Mouse (Mus musculus): ENCODE data around the gene Foxo4. TPM values are rescaled to one million over a fixed set of nuclear protein-coding genes. Genes with fewer than 3 reads are reported as not detected.

Gene Foxo4
- total RNA-seq (2021) = 10 to 100 TPM; 30.7 to 35.0 TPM

DNA sequence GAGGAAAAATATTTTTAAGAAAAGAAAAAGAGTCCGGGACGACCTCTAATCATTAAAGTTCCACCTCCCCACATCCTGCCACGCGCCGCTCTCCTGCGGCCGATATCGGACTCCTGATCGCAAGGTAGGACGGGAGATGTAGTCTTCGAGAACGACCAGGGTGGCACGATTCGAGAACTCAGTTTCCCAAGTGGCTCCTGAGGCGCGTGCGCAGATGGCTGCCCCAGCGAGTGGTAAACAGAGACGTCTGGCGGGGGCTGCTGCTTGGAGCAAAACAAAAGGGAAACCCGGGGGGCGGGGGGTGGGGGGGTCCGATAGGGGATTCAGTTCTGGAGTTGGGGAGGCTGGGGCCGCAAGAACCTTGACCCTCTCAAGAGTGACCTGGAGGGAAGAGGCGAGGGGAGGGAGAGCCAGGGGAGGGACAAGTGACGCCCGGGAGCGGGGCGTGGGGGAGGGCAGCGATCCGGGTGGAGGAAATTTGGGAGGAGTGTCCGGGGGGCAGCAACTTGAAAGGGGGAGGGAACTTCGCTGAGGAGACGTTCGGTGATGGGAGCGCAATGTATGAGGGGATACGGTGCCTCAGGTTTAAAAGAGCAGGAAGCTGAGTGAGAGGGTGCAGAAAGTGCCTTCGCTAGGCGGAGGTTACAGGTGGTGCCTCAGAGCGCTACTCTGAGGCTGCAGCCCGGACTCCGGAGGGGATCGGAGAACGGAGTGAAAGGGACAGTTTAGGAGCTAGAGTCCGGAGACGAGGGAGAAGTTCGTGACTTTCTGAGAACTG lies at the start of gene Foxo4:
TSS of gene Foxo4 (plus strand) at position 577 of the 778 bp plus-strand sequence.
- intact Hi-C loops (cut with DNase I) = loop anchor here (2.0 to 10.0 kb wide), 2 partner anchors 19 to 119 kb away; no protein-coding TSS in a partner anchor
- DNase-seq = peak; percentile 88 to 91

DNA sequence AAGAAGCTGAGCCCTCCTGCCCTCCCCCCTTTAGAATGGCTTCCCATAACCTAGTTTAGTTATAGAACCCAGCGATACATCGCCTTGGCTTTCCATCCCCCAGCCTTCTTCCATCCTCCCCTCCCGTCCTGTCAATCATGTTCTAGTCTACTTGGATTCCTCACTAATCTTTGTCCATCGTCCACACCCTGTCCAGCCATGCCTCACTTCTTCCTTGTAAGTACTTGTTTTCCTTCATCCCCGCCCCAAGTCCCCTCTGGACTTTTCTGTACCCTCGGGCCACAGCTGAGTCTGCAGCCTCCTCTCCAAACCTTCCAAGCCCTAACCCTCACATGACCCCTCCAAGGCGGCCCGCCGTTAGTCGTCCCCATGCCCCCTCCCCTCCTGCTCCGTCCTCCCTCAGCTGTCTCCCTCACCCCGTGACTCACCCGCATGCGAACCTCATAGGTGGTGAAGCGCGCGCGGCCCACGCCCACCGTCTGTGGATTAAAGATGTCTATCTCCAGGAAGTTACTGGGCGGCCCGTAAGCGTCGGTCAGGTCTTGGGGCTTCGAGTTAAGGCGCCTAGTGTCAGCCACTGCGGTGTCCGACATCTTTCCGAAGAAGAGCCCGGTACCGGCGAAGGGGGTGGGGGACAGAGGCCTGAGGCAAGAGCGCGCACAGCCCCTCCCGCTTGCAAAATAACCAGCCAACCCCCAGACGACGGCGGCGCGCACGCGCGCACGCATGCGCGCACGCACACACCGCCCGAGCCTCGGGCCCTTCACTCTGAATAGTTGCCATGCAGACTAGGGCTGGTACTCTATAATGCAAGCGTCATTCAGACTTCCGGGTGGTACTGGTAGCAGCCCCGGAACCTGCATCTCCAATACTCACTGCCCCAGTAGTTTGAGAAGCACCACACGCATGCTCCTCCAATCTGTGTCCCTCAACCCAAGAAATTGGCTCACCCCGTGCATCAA lies 32.2 kb upstream of the Foxo4 start, which contains the start of gene Snx12:
TSS of gene Snx12 (minus strand) at position 730 of the 962 bp plus-strand sequence.
- intact Hi-C loops (cut with DNase I) = loop anchor here (2.0 kb wide), 1 partner anchor 111 kb away; no protein-coding TSS in a partner anchor

DNA sequence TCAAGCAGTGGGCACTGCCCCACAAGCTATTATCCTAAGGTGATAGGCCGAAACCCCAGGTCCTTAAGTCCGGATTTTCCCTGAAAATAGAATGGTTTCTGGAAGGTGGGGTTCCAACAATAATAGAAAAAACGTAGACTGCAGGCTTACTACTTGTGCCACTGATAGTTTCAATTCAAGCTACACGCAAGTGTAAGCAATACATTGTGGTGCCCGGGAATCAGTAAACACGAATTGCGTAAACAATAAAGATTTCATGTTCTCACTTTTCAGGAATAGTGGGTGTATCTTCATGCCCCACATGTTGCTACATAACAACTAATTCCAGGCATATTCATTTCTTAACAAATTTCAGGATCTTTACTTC lies 31.5 kb upstream of the Foxo4 start:
- DNase-seq = no peak
- intact Hi-C loops (cut with DNase I) = loop anchor here (2.0 kb wide), 1 partner anchor 110 kb away; no protein-coding TSS in a partner anchor

More for the DNA sequence above, 32.2 kb upstream of the Foxo4 start, which contains the start of gene Snx12:
- peak; percentile 89 to 91 for DNase-seq

DNA sequence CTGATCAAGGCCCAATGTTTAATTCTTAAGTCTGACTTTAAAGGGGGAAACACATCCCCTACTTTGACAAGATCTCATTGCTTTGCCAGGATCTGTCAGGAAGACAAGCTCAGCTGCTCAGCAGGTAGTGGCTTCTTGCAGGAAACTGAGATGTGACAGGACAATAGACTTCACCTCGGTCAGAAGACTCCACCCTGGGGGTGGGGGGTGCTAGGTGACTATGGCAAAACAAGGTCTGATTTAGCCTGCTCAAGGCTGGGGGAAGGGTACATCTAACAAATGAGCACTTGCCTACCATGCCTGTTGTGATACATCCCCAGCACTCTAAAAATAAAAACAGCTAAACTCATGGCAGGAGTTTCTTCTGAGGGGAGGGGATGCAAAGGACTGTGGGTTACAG lies 9.3 kb upstream of the Foxo4 start:
- intact Hi-C loops (cut with DNase I) = no loop called here
- DNase-seq = no peak

DNA sequence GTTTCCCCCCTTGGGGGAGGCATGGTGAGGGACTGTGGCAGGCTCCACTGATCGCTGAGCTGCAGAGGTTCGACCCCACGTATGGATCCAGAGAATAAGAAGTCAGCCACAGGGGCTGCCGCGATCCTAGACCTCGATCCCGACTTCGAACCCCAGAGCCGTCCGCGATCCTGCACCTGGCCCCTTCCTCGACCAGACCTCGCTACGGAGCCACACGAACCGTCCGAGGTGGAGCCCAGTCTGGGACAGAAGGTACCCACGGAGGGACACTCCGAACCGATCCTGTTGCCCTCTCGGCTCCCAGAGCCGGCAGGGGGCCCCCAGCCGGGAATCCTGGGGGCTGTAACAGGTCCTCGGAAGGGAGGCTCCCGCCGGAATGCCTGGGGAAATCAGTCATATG lies 412 bp downstream of the Foxo4 start:
- intact Hi-C loops (cut with DNase I) = loop anchor here (2.0 to 10.0 kb wide), 2 partner anchors 18 to 120 kb away; no protein-coding TSS in a partner anchor

DNA sequence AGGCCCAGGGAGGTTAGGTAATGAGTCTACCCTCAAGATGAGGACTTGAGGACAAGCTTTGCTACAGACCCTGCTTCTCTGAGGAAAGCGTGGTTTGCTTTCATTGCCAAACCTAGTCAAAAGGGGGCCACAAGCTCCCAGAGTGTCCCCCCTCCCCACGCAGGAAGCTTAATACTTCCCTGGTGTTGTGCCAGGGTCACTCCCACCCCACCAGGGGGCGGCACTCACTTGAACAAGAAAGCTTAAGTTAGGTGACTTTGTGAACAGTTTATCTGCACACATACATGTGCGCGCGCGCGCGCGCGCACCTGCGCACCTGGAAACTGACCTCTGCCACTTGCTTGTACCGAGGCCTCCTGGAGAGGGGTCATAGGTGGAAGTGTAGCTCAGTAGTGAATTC lies 2.3 kb downstream of the Foxo4 start:
- no peak for DNase-seq
- intact Hi-C loops (cut with DNase I) = loop anchor here (10.0 kb wide), 1 partner anchor 122 kb away; no protein-coding TSS in a partner anchor

More for the DNA sequence above, 412 bp downstream of the Foxo4 start:
- DNase-seq = no peak

DNA sequence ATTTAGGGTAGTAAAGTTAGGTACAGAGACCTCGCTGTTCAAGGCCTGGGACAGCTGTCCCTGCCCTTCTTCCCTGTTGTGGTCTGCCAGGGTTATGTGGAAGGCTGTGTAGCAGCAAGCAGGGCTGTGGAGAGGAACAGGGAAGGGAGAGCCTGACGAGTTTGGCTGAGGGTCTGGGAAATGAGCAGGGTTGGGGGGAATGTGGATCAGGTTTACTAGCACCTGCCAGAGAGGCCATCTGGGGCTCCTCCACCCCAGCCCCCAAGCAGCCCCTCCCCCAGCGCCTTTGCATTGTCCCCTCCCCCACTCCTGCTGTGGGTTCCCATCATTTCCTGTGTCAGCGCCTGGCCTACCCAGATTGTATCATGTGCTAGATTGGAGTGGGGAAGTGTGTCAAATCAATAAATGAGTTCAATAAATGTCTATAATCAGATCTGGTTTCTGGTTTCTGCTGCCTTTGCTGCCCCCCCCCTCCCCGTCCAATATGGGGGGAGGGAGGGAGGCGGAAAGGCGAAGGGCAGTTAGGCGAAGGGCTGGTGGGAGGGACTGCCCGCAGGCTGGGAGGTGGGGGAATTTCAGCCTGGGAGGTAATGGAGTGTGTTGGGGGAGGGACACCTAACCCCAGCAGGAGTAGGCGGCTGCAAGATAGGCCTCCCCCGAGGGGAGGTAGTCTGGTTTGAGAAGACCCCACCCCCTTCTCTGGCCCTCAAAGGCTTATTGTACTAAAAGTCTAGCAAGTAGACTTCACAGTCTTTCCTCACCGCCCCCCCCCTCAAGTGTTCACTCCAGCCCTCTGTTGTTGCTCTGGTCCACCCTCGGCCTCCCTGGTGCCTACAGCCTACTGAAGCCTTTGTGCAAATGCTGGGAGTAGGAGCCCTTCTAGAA lies 6.4 kb downstream of the Foxo4 start:
- intact Hi-C loops (cut with DNase I) = no loop called here

DNA sequence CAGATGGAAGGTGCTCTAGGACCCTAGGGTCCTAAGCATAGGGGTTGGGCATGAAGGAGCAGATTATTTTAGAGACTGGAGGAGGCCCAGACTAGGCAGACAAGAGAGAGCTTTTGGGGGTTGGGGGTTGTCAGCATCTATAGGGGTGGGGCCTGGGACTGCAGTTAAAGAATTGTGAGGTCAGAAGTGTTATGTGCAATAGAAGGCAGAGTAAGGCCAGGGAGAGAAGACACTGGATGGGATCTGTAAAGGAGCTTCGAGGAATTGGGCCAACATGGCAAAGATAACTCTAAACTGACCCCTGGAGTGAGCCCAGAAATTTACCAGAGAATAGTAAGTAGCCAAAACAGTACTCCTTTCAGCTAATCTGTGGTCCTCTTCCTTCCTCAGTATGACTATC lies 9.6 kb downstream of the Foxo4 start, which contains the start of gene Gm614:
TSS of gene Gm614 (minus strand) at position 101 of the 400 bp plus-strand sequence.
- no peak for DNase-seq
- intact Hi-C loops (cut with DNase I) = no loop called here

More for the DNA sequence above, 6.4 kb downstream of the Foxo4 start:
- DNase-seq = no peak

DNA sequence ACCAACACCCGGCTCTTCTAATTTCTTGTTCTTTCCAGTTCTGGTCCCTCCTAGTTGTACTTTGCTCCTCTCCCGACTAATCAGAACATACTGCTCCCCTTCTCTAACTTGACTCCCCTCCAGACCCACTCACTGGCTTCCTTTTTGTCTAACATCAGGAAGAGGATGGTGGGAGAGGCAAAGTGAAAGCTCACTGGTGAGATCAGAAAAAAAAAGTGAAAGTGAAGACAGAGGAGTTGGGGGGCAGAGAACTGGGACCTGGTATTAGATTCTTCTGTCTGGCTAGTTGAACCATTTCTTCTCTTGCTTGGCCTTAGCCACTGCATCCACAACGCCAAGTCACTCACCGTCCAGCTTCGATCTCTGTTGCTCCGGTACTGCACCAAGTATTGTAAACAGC lies 12.3 kb downstream of the Foxo4 start:
- DNase-seq = no peak
- intact Hi-C loops (cut with DNase I) = no loop called here

DNA sequence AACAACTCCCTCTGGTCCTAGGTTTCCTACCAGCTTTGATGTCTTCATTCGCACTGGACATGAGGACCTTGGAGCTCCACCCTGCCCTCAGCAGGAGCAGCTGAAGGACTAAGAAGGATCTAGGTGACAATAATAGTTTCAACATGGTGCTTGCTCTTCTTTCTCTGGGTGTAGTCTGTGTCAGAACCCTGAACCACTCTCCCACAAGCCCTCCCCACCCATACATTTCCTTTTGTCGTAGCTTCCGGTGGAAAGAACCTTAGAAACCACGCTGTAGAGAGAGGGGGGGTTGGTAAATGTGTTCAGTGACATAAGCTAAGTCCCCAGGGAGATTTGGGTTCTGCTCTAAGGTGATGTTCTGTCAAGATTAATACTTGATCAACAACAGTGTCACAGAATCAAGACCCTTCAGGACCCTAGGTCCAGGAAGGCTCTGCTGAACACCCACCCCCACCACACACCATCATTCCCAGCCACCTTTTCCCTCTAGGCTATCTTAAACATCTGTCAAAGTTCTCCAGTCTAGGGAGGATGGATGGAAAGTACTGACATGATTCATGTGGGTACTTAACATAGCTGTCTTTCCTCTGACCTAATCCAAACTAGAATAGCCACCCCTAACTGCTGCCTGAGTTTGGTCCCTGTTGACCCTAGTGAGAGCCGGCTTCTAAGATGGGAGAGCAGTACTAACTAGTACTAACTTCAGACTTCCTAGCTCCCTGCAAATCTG lies 13.9 kb downstream of the Foxo4 start, which contains the start of gene Il2rg:
TSS of gene Il2rg (minus strand) at position 231 of the 730 bp plus-strand sequence.
- intact Hi-C loops (cut with DNase I) = no loop called here

DNA sequence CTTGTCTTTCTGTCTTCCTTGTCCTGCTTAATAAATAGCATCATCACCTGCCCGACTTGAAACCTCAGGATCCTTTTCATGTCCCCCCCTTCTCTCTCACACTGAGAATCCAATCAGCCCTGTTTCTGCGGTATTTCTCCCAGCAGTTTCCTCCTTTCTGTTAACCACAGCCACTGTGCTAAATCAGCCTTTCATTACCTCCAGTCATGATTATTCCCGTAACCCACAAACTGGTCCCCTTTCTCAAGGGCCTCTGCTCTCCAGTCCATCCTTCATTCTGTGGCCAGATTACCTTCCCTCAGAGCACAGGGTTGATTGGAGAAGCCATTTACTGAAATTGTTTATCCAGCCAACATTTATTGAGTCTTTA lies 14.4 kb downstream of the Foxo4 start, which contains the start of gene Gm20489:
TSS of gene Gm20489 (minus strand) at position 269 of the 370 bp plus-strand sequence.
- intact Hi-C loops (cut with DNase I) = no loop called here
- DNase-seq = no peak

More for the DNA sequence above, 13.9 kb downstream of the Foxo4 start, which contains the start of gene Il2rg:
- no peak for DNase-seq

DNA sequence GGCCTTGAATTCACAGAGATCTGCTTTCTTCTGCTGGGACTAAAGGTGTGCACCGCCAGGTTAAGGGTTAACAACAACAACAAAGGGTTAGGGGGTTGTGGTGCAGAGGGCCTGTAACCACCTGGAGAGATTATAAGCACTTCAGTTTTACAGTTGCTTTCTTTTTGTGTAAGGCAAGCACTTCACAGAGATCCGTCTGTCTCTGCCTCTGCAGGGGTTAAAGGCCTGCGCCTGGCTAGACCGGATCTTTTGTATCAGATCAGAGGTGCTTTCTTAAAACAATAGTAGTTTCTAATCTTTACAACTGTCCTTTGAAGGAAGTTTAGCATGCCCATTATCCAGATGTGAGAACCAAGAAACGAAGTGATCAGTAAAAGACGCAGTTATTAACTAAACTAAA lies 19.1 kb downstream of the Foxo4 start:
- DNase-seq = no peak
- intact Hi-C loops (cut with DNase I) = loop anchor here (2.0 to 10.0 kb wide), 2 partner anchors 19 to 151 kb away; partner anchors contain the start of genes Foxo4, Nono and Zmym3

DNA sequence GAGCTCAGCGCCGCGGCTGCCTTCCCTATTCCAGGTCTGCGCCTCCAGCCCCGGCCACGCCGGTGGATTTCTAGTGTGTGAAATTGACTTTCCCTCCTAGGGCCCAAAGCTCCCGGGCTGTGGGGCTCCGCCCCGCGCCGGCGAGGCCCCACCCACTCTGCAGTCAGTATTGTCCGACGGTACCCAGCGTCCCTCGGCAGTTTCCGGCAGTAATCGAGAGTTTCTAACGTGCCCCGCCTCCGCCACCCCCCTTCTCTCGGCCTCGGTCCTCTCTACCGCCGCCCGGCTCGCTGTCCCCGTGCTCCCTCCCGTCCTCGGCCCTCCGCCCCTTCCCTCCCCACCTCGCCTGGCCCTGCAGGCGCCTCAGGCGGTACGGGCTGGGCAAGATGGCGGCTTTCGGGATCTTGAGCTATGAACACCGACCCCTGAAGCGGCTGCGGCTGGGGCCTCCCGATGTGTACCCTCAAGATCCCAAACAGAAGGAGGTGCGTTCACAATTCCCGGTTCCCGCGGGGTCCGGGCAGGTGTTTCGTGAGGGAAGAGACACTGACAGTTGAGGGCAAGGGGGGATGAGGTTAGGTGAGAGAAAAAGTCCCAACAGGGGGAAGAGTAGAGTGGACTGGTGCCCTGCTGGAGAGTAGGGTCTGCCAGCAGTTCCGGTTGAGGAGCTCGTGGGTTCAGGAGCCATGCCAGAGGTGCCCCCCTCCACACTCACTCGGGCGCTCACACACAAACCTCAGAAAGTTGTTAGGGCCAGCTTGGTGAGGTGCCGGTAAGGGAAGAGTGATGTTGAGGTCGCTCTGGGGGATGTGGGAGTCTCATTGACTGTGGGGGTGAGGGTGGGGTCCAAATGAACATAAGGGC lies 19.8 kb downstream of the Foxo4 start, which contains the start of gene Med12:
TSS of gene Med12 (plus strand) at position 156 of the 864 bp plus-strand sequence.
- intact Hi-C loops (cut with DNase I) = loop anchor here (2.0 to 10.0 kb wide), 2 partner anchors 19 to 151 kb away; partner anchors contain the start of genes Foxo4, Nono and Zmym3
- peak; percentile 92 to 94 for DNase-seq

DNA sequence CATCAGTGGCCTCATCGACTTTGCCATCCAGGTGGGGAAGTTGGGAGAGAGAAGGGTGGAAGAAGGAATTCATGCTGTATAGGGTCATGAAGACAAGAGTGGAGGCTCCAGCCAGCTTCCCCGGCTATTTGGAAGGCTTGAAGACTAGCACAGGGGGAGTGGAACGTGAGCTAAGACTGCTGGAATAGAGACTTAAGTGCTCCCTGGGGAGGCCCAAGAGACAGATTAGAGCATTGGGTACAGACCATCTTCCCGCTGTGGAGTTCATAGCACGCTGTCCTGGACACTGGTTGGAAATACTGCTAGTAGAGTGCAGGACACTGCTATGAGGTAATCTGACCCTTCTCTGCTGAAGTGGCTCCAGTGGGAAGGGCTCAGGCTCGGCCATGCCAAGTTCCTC lies 28.5 kb downstream of the Foxo4 start:
- no peak for DNase-seq
- intact Hi-C loops (cut with DNase I) = no loop called here

DNA sequence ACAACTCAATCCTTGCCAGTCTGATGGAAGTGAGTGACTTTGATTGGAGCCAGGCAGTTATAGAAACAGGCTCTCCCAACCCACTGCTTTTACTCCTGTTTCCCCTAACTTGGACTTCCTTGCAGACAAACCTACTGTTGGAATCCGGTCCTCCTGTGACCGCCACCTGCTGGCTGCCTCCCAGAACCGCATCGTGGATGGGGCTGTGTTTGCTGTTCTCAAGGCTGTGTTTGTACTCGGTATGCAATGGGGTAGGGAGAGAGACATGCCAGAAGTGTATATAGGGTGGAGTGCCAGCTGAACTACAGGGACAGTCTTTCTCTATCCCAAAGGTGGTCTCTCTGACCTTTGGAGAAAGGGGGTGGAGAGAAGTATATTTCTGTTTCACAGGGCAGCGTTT lies 31.2 kb downstream of the Foxo4 start:
- intact Hi-C loops (cut with DNase I) = loop anchor here (1.0 kb wide), 1 partner anchor 153 kb away; no protein-coding TSS in a partner anchor
- peak; percentile 34 to 62 for DNase-seq

DNA sequence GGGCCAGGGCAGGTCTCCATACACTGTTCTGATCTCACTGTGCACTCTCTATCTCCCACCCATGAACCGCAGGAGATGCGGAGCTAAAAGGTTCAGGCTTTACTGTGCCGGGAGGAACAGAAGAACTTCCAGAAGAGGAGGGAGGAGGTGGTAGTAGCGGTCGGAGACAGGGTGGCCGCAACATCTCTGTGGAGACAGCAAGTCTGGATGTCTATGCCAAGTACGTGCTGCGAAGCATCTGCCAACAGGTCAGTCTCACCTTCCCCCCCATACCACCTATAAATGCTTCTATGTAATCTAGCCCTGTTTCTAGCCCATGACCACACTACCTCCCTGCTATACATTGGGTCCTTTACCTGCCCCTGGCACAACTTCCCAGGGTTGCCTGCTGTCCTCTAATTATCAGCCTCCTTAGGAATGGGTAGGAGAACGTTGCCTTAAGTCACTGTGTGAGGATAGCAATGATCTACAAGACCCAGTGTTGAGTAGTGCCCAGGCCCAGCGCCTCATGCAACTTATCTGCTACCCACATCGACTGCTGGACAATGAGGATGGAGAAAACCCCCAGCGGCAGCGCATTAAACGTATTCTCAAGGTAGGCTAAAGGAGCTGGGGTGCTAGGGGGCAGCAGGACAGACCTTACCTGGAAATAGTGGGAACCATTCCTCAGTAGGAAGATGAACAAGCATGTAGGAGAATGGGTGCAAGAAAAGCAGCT lies 31.8 kb downstream of the Foxo4 start:
- intact Hi-C loops (cut with DNase I) = loop anchor here (1.0 kb wide), 1 partner anchor 154 kb away; no protein-coding TSS in a partner anchor
- no peak for DNase-seq

DNA sequence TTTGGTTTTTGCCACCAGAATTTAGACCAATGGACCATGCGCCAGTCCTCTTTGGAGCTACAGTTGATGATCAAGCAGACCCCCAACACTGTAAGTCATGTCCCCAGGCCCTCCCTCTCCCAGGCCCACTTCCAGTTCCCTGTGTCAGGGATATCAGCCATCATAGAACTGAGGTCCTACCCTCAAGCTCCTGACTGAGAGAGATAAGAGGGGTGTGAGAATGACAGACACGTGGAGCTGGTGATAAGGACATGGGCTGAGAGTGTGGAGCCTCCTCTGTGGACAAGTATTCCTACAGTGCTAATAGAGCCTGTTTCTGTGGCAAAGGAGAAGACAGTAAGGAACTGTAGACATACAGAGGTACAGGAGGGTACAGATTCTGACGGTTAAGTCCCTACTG lies 33.2 kb downstream of the Foxo4 start:
- DNase-seq = no peak
- intact Hi-C loops (cut with DNase I) = no loop called here

Data from heart, postnatal 10 days (tissue).